In the genomic region with DNA sequence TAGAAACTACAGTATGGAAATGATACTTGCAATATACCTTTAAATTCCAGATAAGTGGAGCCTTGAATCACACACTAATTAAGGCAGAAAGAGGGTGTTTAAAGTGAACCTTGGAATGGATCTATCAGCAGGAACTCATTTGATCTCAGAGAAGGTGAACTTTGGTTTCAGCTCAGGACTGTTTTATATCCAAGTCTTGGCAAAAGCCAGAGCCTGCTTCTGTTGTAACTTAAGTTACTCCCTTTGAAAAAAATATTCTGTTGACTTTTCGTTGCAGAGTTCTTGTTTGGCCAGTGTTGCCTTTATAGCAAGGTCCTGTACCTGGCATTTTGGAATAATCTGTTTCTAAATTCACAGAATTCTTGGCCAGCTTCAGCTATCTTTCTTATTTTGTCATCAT, we compare ENCODE assay signal across 44 mouse cellular contexts. TPM values are rescaled to one million over a fixed set of nuclear protein-coding genes. Genes with fewer than 3 reads are reported as not detected.
DNase-seq lines count a peak whose midpoint lies in the region; ATAC-seq and TF ChIP-seq lines count a peak whose summit lies in the region.
"Had no signal": no experiment of that assay in that cellular context is flagged by ENCODE, and none has a peak within 500 bp of the region (broad histone marks: within the 10 kb centered on the region; RNA-seq: fewer than 3 reads in every experiment).

No protein-coding gene starts in this region.

- TF ChIP-seq CTCF in liver, adult 2 months (IDR thresholded peaks at IDR 0.05; ENCODE audit: low read depth, low read length), result no peak
- TF ChIP-seq CTCF in stomach, postnatal 0 days (IDR thresholded peaks at IDR 0.05; ENCODE audit: low read depth), result no peak

- H3K9me3 ChIP-seq in embryonic facial prominence, embryonic 14.5 days (ENCODE audit: control insufficient read depth, low read length), result no peaks in the 10 kb centered on the region
- H3K9me3 ChIP-seq in embryonic facial prominence, embryonic 10.5 days, result no peaks in the 10 kb centered on the region
- no peaks in the 10 kb centered on the region for H3K9me3 ChIP-seq in liver, embryonic 11.5 days (ENCODE audit: control insufficient read depth, low read length)
- H3K9me3 ChIP-seq in stomach, postnatal 0 days (ENCODE audit: control insufficient read depth, low read length), result no peaks in the 10 kb centered on the region
- H3K9me3 ChIP-seq in limb, embryonic 10.5 days (replicated peaks), result no peaks in the 10 kb centered on the region
- H3K9me3 ChIP-seq: embryonic facial prominence, embryonic 13.5 days; heart, embryonic 12.5 days; megakaryocyte, embryonic 14.5 days; midbrain, embryonic 12.5 days; neural tube, embryonic 12.5 days had no signal

- H3K27ac ChIP-seq in embryonic facial prominence, embryonic 14.5 days (replicated peaks; ENCODE audit: low read depth, low read length), result no peak overlapping the region
- no peak overlapping the region for H3K27ac ChIP-seq in embryonic facial prominence, embryonic 10.5 days (replicated peaks)
- H3K27ac ChIP-seq in liver, adult 2 months (replicated peaks; ENCODE audit: insufficient read depth, low read depth, low read length), result no peak overlapping the region
- H3K27ac ChIP-seq in liver, embryonic 11.5 days (ENCODE audit: low read depth, low read length), result no peak overlapping the region
- no peak overlapping the region for H3K27ac ChIP-seq in stomach, postnatal 0 days (replicated peaks)
- no peak overlapping the region for H3K27ac ChIP-seq in limb, embryonic 10.5 days
- H3K27ac ChIP-seq: embryonic facial prominence, embryonic 13.5 days; gastrocnemius, adult 2 months; hindbrain, embryonic 14.5 days; kidney, postnatal 0 days; midbrain, embryonic 12.5 days; neural tube, embryonic 12.5 days had no signal

- no peak for ATAC-seq in embryonic facial prominence, embryonic 14.5 days (ENCODE audit: low read depth)
- no peak for ATAC-seq in liver, embryonic 11.5 days (replicated peaks; ENCODE audit: low FRiP score)
- ATAC-seq in stomach, postnatal 0 days (ENCODE audit: low FRiP score, low TSS enrichment), result peak; percentile 88
- ATAC-seq: forebrain, embryonic 16.5 days; lung, postnatal 0 days had no signal

- peaks cover 3% of the 10 kb centered on the region; the same call in 1 of the 2 replicates for H3K79me2 ChIP-seq in liver, adult 2 months (ENCODE audit: control insufficient read depth, insufficient read depth, low read length)

- H3K27me3 ChIP-seq in embryonic facial prominence, embryonic 14.5 days (replicated peaks; ENCODE audit: control insufficient read depth, insufficient read depth, low read length), result no peaks in the 10 kb centered on the region
- H3K27me3 ChIP-seq in embryonic facial prominence, embryonic 10.5 days (replicated peaks; ENCODE audit: low read depth, poor library complexity, severe bottlenecking), result no peaks in the 10 kb centered on the region
- H3K27me3 ChIP-seq in liver, adult 2 months (ENCODE audit: control insufficient read depth, insufficient read depth, low read length), result no peaks in the 10 kb centered on the region
- no peaks in the 10 kb centered on the region for H3K27me3 ChIP-seq in liver, embryonic 11.5 days (replicated peaks; ENCODE audit: control insufficient read depth, insufficient read depth, low read length)
- no peaks in the 10 kb centered on the region for H3K27me3 ChIP-seq in stomach, postnatal 0 days (ENCODE audit: control insufficient read depth, insufficient read depth, low read length)
- no peaks in the 10 kb centered on the region for H3K27me3 ChIP-seq in limb, embryonic 10.5 days (ENCODE audit: low read depth, poor library complexity, severe bottlenecking)
- H3K27me3 ChIP-seq: CH12.LX; embryonic facial prominence, embryonic 13.5 days; heart, embryonic 12.5 days; megakaryocyte, embryonic 14.5 days; midbrain, embryonic 12.5 days; neural tube, embryonic 12.5 days had no signal

- no peaks in the 10 kb centered on the region for H3K4me1 ChIP-seq in embryonic facial prominence, embryonic 14.5 days (ENCODE audit: control insufficient read depth, insufficient read depth, low read length)
- no peaks in the 10 kb centered on the region for H3K4me1 ChIP-seq in embryonic facial prominence, embryonic 10.5 days
- peaks cover 7% of the 10 kb centered on the region; the same call in 1 of the 2 replicates for H3K4me1 ChIP-seq in liver, adult 2 months (ENCODE audit: control insufficient read depth, insufficient read depth, low read length)
- H3K4me1 ChIP-seq in liver, embryonic 11.5 days (replicated peaks; ENCODE audit: control insufficient read depth, insufficient read depth, low read length), result no peaks in the 10 kb centered on the region
- H3K4me1 ChIP-seq in stomach, postnatal 0 days (replicated peaks; ENCODE audit: control insufficient read depth, insufficient read depth), result no peaks in the 10 kb centered on the region
- H3K4me1 ChIP-seq in limb, embryonic 10.5 days, result no peaks in the 10 kb centered on the region
- H3K4me1 ChIP-seq: embryonic facial prominence, embryonic 13.5 days; heart, embryonic 12.5 days; megakaryocyte, embryonic 14.5 days; midbrain, embryonic 12.5 days; neural tube, embryonic 12.5 days had no signal

- no peaks in the 10 kb centered on the region for H3K36me3 ChIP-seq in embryonic facial prominence, embryonic 14.5 days (ENCODE audit: control insufficient read depth, insufficient read depth, low read length)
- no peaks in the 10 kb centered on the region for H3K36me3 ChIP-seq in embryonic facial prominence, embryonic 10.5 days (replicated peaks)
- H3K36me3 ChIP-seq in liver, adult 2 months (ENCODE audit: control insufficient read depth, insufficient read depth, low read length), result no peaks in the 10 kb centered on the region
- no peaks in the 10 kb centered on the region for H3K36me3 ChIP-seq in liver, embryonic 11.5 days (ENCODE audit: control insufficient read depth, insufficient read depth, low read length)
- no peaks in the 10 kb centered on the region for H3K36me3 ChIP-seq in stomach, postnatal 0 days (ENCODE audit: control insufficient read depth, insufficient read depth, low read length)
- H3K36me3 ChIP-seq in limb, embryonic 10.5 days, result no peaks in the 10 kb centered on the region
- H3K36me3 ChIP-seq: embryonic facial prominence, embryonic 13.5 days; heart, embryonic 12.5 days; midbrain, embryonic 12.5 days; neural tube, embryonic 12.5 days had no signal

- WGBS in embryonic facial prominence, embryonic 14.5 days, result 66% methylated on average over 1 of the region's 1 CpGs
- 71% methylated on average over 1 of the region's 1 CpGs for WGBS in embryonic facial prominence, embryonic 10.5 days
- 8% methylated on average over 1 of the region's 1 CpGs for WGBS in liver, adult 2 months
- WGBS in liver, embryonic 11.5 days, result 45% methylated on average over 1 of the region's 1 CpGs
- WGBS in large intestine, adult 2 months, result 23% methylated on average over 1 of the region's 1 CpGs
- 38% methylated on average over 1 of the region's 1 CpGs for WGBS in stomach, postnatal 0 days
- WGBS in limb, embryonic 10.5 days, result 90% methylated on average over 1 of the region's 1 CpGs

- peak; percentile 5 for DNase-seq in embryonic facial prominence, embryonic 14.5 days (ENCODE audit: low spot score)
- DNase-seq in embryonic facial prominence, embryonic 10.5 days (ENCODE audit: low spot score), result no peak
- DNase-seq in liver, adult 2 months (ENCODE audit: extremely low read depth, low read depth, low spot score), result peak; percentile 99
- DNase-seq in liver, embryonic 11.5 days (ENCODE audit: low spot score), result no peak
- DNase-seq in large intestine, adult 2 months (ENCODE audit: low read depth, low spot score), result peak; percentile 75
- no peak for DNase-seq in stomach, postnatal 0 days (ENCODE audit: low spot score)
- DNase-seq in limb, embryonic 10.5 days (ENCODE audit: low spot score), result no peak
- DNase-seq in MN1 (ENCODE audit: low spot score), result no peak
- DNase-seq: adrenal gland, postnatal 14 days; cerebellum, adult 11 months; cerebellum, adult 9-10 months; cerebellum, postnatal 36 days; embryo, embryonic 11 days; gastrocnemius, adult 2 months; gastrocnemius, postnatal 36 days; heart, adult 18-20 months; heart, postnatal 4 days; lung, adult 18-20 months; lung, postnatal 4 days; right cerebral cortex, adult 18-20 months; thymus, adult 18-20 months; thymus, postnatal 4 days had no signal

- H3K4me2 ChIP-seq in embryonic facial prominence, embryonic 14.5 days (ENCODE audit: low read depth, low read length), result no peak overlapping the region
- no peak overlapping the region for H3K4me2 ChIP-seq in liver, embryonic 11.5 days
- H3K4me2 ChIP-seq in stomach, postnatal 0 days (replicated peaks; ENCODE audit: low read depth), result no peak overlapping the region
- H3K4me2 ChIP-seq: embryonic facial prominence, embryonic 13.5 days; heart, embryonic 12.5 days; hindbrain, embryonic 14.5 days; midbrain, embryonic 12.5 days; neural tube, embryonic 12.5 days had no signal

- TF ChIP-seq POLR2A in liver, adult 2 months (IDR thresholded peaks at IDR 0.05; ENCODE audit: extremely low read depth, insufficient read depth, low read length), result no peak

- no peak overlapping the region for H3K4me3 ChIP-seq in embryonic facial prominence, embryonic 14.5 days (ENCODE audit: low read depth, low read length)
- H3K4me3 ChIP-seq in embryonic facial prominence, embryonic 10.5 days, result no peak overlapping the region
- no peak overlapping the region for H3K4me3 ChIP-seq in liver, adult 2 months (ENCODE audit: insufficient read depth, low read depth, low read length)
- H3K4me3 ChIP-seq in liver, embryonic 11.5 days (ENCODE audit: low read depth, low read length), result no peak overlapping the region
- H3K4me3 ChIP-seq in stomach, postnatal 0 days (ENCODE audit: low read depth, low read length), result no peak overlapping the region
- no peak overlapping the region for H3K4me3 ChIP-seq in limb, embryonic 10.5 days
- H3K4me3 ChIP-seq: embryonic facial prominence, embryonic 13.5 days; erythroblast, embryonic 14.5 days; gastrocnemius, adult 2 months; heart, embryonic 12.5 days; megakaryocyte, embryonic 14.5 days; midbrain, embryonic 12.5 days; myocyte; neural tube, embryonic 12.5 days had no signal

- no peak for TF ChIP-seq EP300 in stomach, postnatal 0 days (optimal IDR thresholded peaks at IDR 0.05)

- H3K9ac ChIP-seq in embryonic facial prominence, embryonic 14.5 days (ENCODE audit: low read depth, low read length), result no peak overlapping the region
- no peak overlapping the region for H3K9ac ChIP-seq in liver, adult 2 months (ENCODE audit: low read depth, low read length)
- no peak overlapping the region for H3K9ac ChIP-seq in liver, embryonic 11.5 days (ENCODE audit: low read depth, low read length)
- no peak overlapping the region for H3K9ac ChIP-seq in stomach, postnatal 0 days (ENCODE audit: low read length)
- H3K9ac ChIP-seq: embryonic facial prominence, embryonic 13.5 days; heart, embryonic 12.5 days; hindbrain, embryonic 14.5 days; midbrain, embryonic 12.5 days; neural tube, embryonic 12.5 days had no signal

RNA-seq across cellular contexts. Expression of a gene that starts 4.0 kb away (rescaled TPM):
- polyA plus RNA-seq in embryonic facial prominence, embryonic 14.5 days (2014; fragmentation: Nextera tagmentation; extraction: Ambion mirVana), result 0.04 TPM in 1 of 2 replicates, not detected in the other
- 0.06 TPM in 1 of 2 replicates, not detected in the other for polyA plus RNA-seq in embryonic facial prominence, embryonic 10.5 days (2016; fragmentation: Nextera tagmentation; extraction: Ambion mirVana)
- total RNA-seq in liver, adult 2 months (2014; rRNA removed), result 513 and 673 TPM in 2 replicates
- polyA plus RNA-seq in liver, adult 2 months (2012; rRNA removed), result 112 and 117 TPM in 2 replicates
- polyA plus RNA-seq in liver, embryonic 11.5 days (2014; fragmentation: Nextera tagmentation; extraction: Ambion mirVana), result 20.1 and 21.9 TPM in 2 replicates
- 46.3 and 99.2 TPM in 2 replicates for polyA plus RNA-seq in large intestine, adult 2 months (2012; rRNA removed)
- 64.1 and 68.1 TPM in 2 replicates for polyA plus RNA-seq in stomach, postnatal 0 days (2015; fragmentation: Nextera tagmentation; extraction: Ambion mirVana)
- polyA plus RNA-seq in limb, embryonic 10.5 days (2016; fragmentation: Nextera tagmentation; extraction: Ambion mirVana), result not detected in 2 replicates
- total RNA-seq: CH12.LX; gastrocnemius, adult 2 months; gastrocnemius, postnatal 36 days; heart, postnatal 4 days; layer of hippocampus, adult 8-10 months; layer of hippocampus, postnatal 25 days; left cerebral cortex, adult 8-10 months; left cerebral cortex, postnatal 36 days; midbrain, postnatal 0 days had no signal
- polyA plus RNA-seq: C2C12; erythroblast, embryonic 14.5 days; forebrain, embryonic 11.5 days; forebrain, embryonic 16.5 days; heart, postnatal 0 days; hindbrain, embryonic 14.5 days; lung, postnatal 0 days; midbrain, embryonic 12.5 days; midbrain, postnatal 0 days; myocyte; neural tube, embryonic 12.5 days had no signal

RNA-seq across cellular contexts. Expression of a gene that starts 15.6 kb away (rescaled TPM):
- polyA plus RNA-seq in embryonic facial prominence, embryonic 14.5 days (2014; fragmentation: Nextera tagmentation; extraction: Ambion mirVana), result not detected in 2 replicates
- not detected in 2 replicates for polyA plus RNA-seq in embryonic facial prominence, embryonic 10.5 days (2016; fragmentation: Nextera tagmentation; extraction: Ambion mirVana)
- total RNA-seq in liver, adult 2 months (2014; rRNA removed), result 327 and 562 TPM in 2 replicates
- polyA plus RNA-seq in liver, adult 2 months (2012; rRNA removed), result 81.8 and 100 TPM in 2 replicates
- polyA plus RNA-seq in liver, embryonic 11.5 days (2014; fragmentation: Nextera tagmentation; extraction: Ambion mirVana), result 0.12 TPM in 1 of 2 replicates, not detected in the other
- not detected in 2 replicates for polyA plus RNA-seq in large intestine, adult 2 months (2012; rRNA removed)
- not detected in 2 replicates for polyA plus RNA-seq in stomach, postnatal 0 days (2015; fragmentation: Nextera tagmentation; extraction: Ambion mirVana)
- polyA plus RNA-seq in limb, embryonic 10.5 days (2016; fragmentation: Nextera tagmentation; extraction: Ambion mirVana), result not detected in 2 replicates
- total RNA-seq: CH12.LX; ES-E14; gastrocnemius, adult 2 months; gastrocnemius, postnatal 36 days; heart, adult 18-20 months; heart, postnatal 4 days; layer of hippocampus, adult 8-10 months; layer of hippocampus, postnatal 25 days; left cerebral cortex, adult 8-10 months; left cerebral cortex, postnatal 36 days; midbrain, postnatal 0 days had no signal
- polyA plus RNA-seq: C2C12; embryonic facial prominence, embryonic 13.5 days; erythroblast, embryonic 14.5 days; forebrain, embryonic 11.5 days; forebrain, embryonic 16.5 days; heart, embryonic 12.5 days; heart, postnatal 0 days; hindbrain, embryonic 14.5 days; kidney, postnatal 0 days; limb, embryonic 14.5 days; lung, postnatal 0 days; midbrain, embryonic 12.5 days; midbrain, postnatal 0 days; myocyte; neural tube, embryonic 12.5 days had no signal

Comparison
In these comparisons a context has a peak if more than half of its experiments do, and no peak if none do; other contexts are left out.
1. DNase-seq: peak in embryonic facial prominence, embryonic 14.5 days (single experiment), liver, adult 2 months (single experiment) and large intestine, adult 2 months (single experiment); none in embryonic facial prominence, embryonic 10.5 days (single experiment), liver, embryonic 11.5 days (single experiment), stomach, postnatal 0 days (single experiment), limb, embryonic 10.5 days (single experiment) and MN1 (single experiment).
2. RNA of a gene that starts 15.6 kb away (polyA plus RNA-seq): 81.8 to 100 TPM in liver, adult 2 months; not detected in embryonic facial prominence, embryonic 10.5 days, not detected in stomach, postnatal 0 days, not detected in embryonic facial prominence, embryonic 14.5 days, 0.12 TPM in liver, embryonic 11.5 days, not detected in large intestine, adult 2 months and not detected in limb, embryonic 10.5 days; every median in the first group is over 10 times any median in the second.
3. RNA of a gene that starts 4.0 kb away (polyA plus RNA-seq): 112 to 117 TPM in liver, adult 2 months, 64.1 to 68.1 TPM in stomach, postnatal 0 days, 46.3 to 99.2 TPM in large intestine, adult 2 months and 20.1 to 21.9 TPM in liver, embryonic 11.5 days; 0.06 TPM in embryonic facial prominence, embryonic 10.5 days, 0.04 TPM in embryonic facial prominence, embryonic 14.5 days and not detected in limb, embryonic 10.5 days; every median in the first group is over 10 times any median in the second.